Mouse (Mus musculus) gastrocnemius, postnatal 10 days (tissue): ENCODE results near the gene Ythdf1. TPM values are rescaled to one million over a fixed set of nuclear protein-coding genes. Genes with fewer than 3 reads are reported as not detected.

ENCODE experiments used
- DNase-seq: peaks from one replicate; pipeline ENCODE4 v3.0.0; 2021; ENCODE audit warnings: mixed read lengths
- microRNA-seq, 2 experiments: library from miRNA; unstranded; fragments of <30 nt; microRNA quantifications; one replicate each; pipeline ENCODE4 v1.2.0; 2021
- total RNA-seq, 2 experiments: library from RNA; stranded (reverse); gene quantifications; 2 replicates each; pipeline ENCODE4 v1.2.3; 2021

Gene Ythdf1
- total RNA-seq, 2 experiments from 2014 or later, result 34.3 to 38.9 TPM

GRCm38 (mm10) chr2:180879365-180880067, 41.2 kb downstream of the Ythdf1 start:
- DNase-seq, result no peak

DNA sequence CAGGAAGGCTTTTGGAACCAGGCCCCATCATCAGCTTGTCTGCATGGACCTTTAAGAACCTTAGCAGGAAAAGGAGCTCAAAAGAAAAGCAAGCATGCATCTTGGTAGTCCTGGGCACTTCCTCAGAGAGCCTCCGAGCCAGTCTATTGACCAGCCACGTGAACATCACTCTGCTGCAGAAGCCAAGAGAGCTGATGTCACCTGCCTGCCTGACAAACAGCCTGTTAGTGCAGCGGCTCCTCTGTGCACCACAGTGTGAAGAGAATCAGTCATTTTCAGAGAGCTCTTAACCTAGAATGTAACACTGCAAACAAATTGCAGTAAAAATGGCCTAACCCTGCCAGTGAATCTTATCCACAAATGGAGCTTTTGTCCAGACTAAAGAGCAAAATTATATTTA, 50.7 kb downstream of the Ythdf1 start:
- DNase-seq, result no peak

DNA sequence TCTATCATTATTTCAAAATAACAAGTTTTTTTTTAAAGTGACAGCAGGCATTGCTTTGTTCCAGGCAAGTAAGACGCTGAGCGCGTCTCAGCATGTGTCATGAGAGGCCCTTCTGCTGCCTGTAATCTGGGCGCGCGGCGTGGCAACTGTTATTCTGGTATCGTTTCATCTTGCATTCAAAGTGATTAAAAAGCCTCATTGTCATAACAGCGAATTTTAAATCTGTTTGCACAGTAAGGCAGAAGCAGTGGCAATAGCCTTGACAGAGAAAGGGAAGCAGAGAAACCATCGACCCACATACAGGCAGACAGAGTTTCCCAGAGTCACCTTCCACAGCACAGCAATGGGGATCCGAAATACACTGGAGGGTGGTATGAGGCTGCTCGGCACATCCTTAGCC, 59.2 kb downstream of the Ythdf1 start:
- no peak for DNase-seq

- no peak for DNase-seq
Observed at GRCm38 (mm10) chr2:180857121-180857520, 63.6 kb downstream of the Ythdf1 start.

DNA sequence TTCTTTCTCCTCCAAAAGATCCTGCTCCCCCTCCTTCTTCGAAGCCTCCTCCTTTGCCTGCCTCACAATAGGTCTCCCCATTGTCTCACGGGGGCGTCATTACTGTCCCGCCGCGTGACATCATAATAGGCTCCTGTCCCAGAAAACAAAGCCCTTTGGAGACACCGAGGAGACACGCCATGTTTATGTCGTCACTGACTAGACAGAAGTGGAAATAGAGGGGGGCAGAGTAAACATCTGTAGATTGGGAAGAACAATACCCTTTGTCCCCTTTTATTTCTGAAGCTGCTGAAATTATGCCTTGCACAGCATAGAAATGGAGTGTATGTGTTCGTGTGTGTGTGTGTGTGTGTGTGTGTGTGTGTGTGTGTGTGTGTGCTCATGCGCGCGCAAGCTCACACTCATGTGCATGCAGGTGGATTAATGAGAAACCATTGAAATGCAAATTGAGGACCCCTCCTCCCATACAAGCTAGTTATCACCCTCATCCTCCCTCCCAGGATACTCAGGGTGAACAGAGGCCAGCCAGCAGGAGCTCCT, 65.7 kb downstream of the Ythdf1 start:
- DNase-seq, result no peak

Small RNA genes lying within 50 kb of the gene (microRNA-seq; reads per million reads assigned to microRNA genes)
- gene Mir124a-3, result 0 reads per million in 2 experiments

Other genes with a start within 250 kb of the Ythdf1 start
- 10 to 100 TPM; 21.4 to 32.2 TPM for gene Dido1, start 210.9 kb downstream of the Ythdf1 start, total RNA-seq
- 10 to 100 TPM; 50.4 to 51.6 TPM for gene Gid8, start 210.8 kb downstream of the Ythdf1 start, total RNA-seq
- 1 to 10 TPM in 1 of 2 experiments, under 1 TPM in 1; 0.52 to 1.8 TPM for gene Slc17a9, start 195.7 kb downstream of the Ythdf1 start, total RNA-seq
- not detected for gene Bhlhe23, start 144.0 kb downstream of the Ythdf1 start, total RNA-seq
- not detected for gene Birc7, start 8.1 kb upstream of the Ythdf1 start, total RNA-seq
- gene Nkain4, start 33.8 kb upstream of the Ythdf1 start, total RNA-seq, result 1 to 10 TPM; 1.4 to 2.2 TPM
- 10 to 100 TPM; 37.9 to 54.0 TPM for gene Arfgap1, start 46.3 kb upstream of the Ythdf1 start, total RNA-seq
- gene Col20a1, start 65.6 kb upstream of the Ythdf1 start, total RNA-seq, result 1 to 10 TPM; 6.1 to 7.6 TPM
- 1 to 10 TPM; 2.6 to 2.8 TPM for gene Chrna4, start 122.6 kb upstream of the Ythdf1 start, total RNA-seq
- under 1 TPM; 0.23 to 0.47 TPM for gene Kcnq2, start 214.4 kb upstream of the Ythdf1 start, total RNA-seq
- gene Eef1a2, start 236.1 kb upstream of the Ythdf1 start, total RNA-seq, result 1,000 to 10,000 TPM; 1,498 to 1,682 TPM